Mouse (Mus musculus) neural tube, embryonic 14.5 days (tissue): Measurements from ENCODE around the gene Gstm5. TPM values are rescaled to one million over a fixed set of nuclear protein-coding genes. Genes with fewer than 3 reads are reported as not detected.

Experiments
- ATAC-seq: fragments of 200-750 bp; cut with Nextera tagmentation; 2 replicates; pipeline ENCODE4 v1.8.0; 2017; ENCODE audit warnings: low read depth, mild to moderate bottlenecking, moderate TSS enrichment, moderate library complexity
- H3K27ac ChIP-seq: fragments of 300-500 bp; sonication (generic); 2 replicates; pipeline ENCODE4 v1.5.1; 2014; ENCODE audit warnings: low read depth, mild to moderate bottlenecking, control low read depth, low read length, moderate library complexity, mixed read lengths
- H3K27me3 ChIP-seq: fragments of 300-500 bp; sonication (generic); 2 replicates; pipeline ENCODE4 v1.6.1; 2014; ENCODE audit warnings: low read length; ENCODE audit not compliant: control insufficient read depth, insufficient read depth
- H3K36me3 ChIP-seq: fragments of 300-500 bp; sonication (generic); 2 replicates; pipeline ENCODE4 v1.6.1; 2014; ENCODE audit warnings: low read length, mixed read lengths; ENCODE audit not compliant: control insufficient read depth, insufficient read depth
- H3K4me1 ChIP-seq: fragments of 300-500 bp; sonication (generic); 2 replicates; pipeline ENCODE4 v1.6.1; 2014; ENCODE audit warnings: low read length; ENCODE audit not compliant: control insufficient read depth, insufficient read depth
- H3K4me2 ChIP-seq: fragments of 300-500 bp; sonication (generic); 2 replicates; pipeline ENCODE4 v1.6.1; 2014; ENCODE audit warnings: mild to moderate bottlenecking, low read depth, low read length, control low read depth
- H3K4me3 ChIP-seq: fragments of 300-500 bp; sonication (generic); 2 replicates; pipeline ENCODE4 v1.5.1; 2014; ENCODE audit warnings: low read depth, low read length, control low read depth, mixed read lengths
- H3K9ac ChIP-seq: fragments of 300-500 bp; sonication (generic); replicated peaks from 2 replicates; pipeline ENCODE4 v1.6.1; 2014; ENCODE audit warnings: low read depth, mild to moderate bottlenecking, control low read depth, low read length, mixed read lengths
- H3K9me3 ChIP-seq: fragments of 300-500 bp; sonication (generic); 2 replicates; pipeline ENCODE4 v1.6.1; 2016; ENCODE audit warnings: low read length; ENCODE audit not compliant: control insufficient read depth
- WGBS: fragments of 180-500 bp; shearing (Covaris S2); extraction: QIAGEN DNeasy Blood & Tissue Kit; methylation state at CpG from one replicate; pipeline ENCODE4 v1.1.7; 2014; 5-methylcytosine and 5-hydroxymethylcytosine counted together
- polyA plus RNA-seq: library from polyadenylated mRNA; unstranded; fragments of >200 nt; fragmentation: Nextera tagmentation; extraction: Ambion mirVana; gene quantifications from 2 replicates; pipeline ENCODE4 v1.2.1, GENCODE M21; 2014

Gene Gstm5
- 261 and 263 TPM in 2 replicates for polyA plus RNA-seq

- peak within 1 kb of the TSS; percentile 89 for H3K4me2 ChIP-seq
- H3K4me1 ChIP-seq: peaks cover 5% of the 10 kb centered on the region; the same call in 1 of the 2 replicates
- H3K36me3 ChIP-seq: no peaks in the 10 kb centered on the region
- H3K27ac ChIP-seq: peak within 1 kb of the TSS; percentile 74
- ATAC-seq: peak; percentile 96
- peak within 1 kb of the TSS; percentile 82 for H3K9ac ChIP-seq
- 6% methylated on average over 40 of the region's 40 CpGs for WGBS
- peak within 1 kb of the TSS; percentile 74 for H3K4me3 ChIP-seq
- H3K27me3 ChIP-seq: no peaks in the 10 kb centered on the region
- H3K9me3 ChIP-seq: no peaks in the 10 kb centered on the region
Measured at GRCm38 (mm10) chr3:107895720-107896569, at the start of gene Gstm5. Gstm5 (plus strand) TSS chr3:107895821.

- H3K4me2 ChIP-seq: no peak overlapping the region
- no peaks in the 10 kb centered on the region for H3K36me3 ChIP-seq
- H3K4me1 ChIP-seq: peaks cover 25% of the 10 kb centered on the region
- ATAC-seq: no peak
- H3K27ac ChIP-seq: no peak overlapping the region
- H3K9me3 ChIP-seq: no peaks in the 10 kb centered on the region
- no peaks in the 10 kb centered on the region for H3K27me3 ChIP-seq
- H3K9ac ChIP-seq: no peak overlapping the region
- H3K4me3 ChIP-seq: no peak overlapping the region
- WGBS: 93% methylated on average over 1 of the region's 1 CpGs
Measured at GRCm38 (mm10) chr3:107846175-107846574, 49.4 kb upstream of the Gstm5 start.

- no peaks in the 10 kb centered on the region for H3K27me3 ChIP-seq
- no peak for ATAC-seq
- no peaks in the 10 kb centered on the region for H3K36me3 ChIP-seq
- peaks cover 25% of the 10 kb centered on the region for H3K4me1 ChIP-seq
- H3K4me2 ChIP-seq: no peak overlapping the region
- 91% methylated on average over 3 of the region's 3 CpGs for WGBS
- H3K27ac ChIP-seq: no peak overlapping the region
- no peak overlapping the region for H3K9ac ChIP-seq
- no peaks in the 10 kb centered on the region for H3K9me3 ChIP-seq
- no peak overlapping the region for H3K4me3 ChIP-seq
Measured at GRCm38 (mm10) chr3:107846835-107847234, 48.8 kb upstream of the Gstm5 start.

GRCm38 (mm10) chr3:107848126-107848525 is 47.5 kb upstream of the Gstm5 start:
- Histone ChIP-seq H3K27ac (no peak overlapping the region), H3K4me3 (no peak overlapping the region), H3K4me2 (no peak overlapping the region), H3K9ac (no peak overlapping the region), H3K27me3 (no peaks in the 10 kb centered on the region), H3K36me3 (no peaks in the 10 kb centered on the region), H3K9me3 (no peaks in the 10 kb centered on the region), H3K4me1 (peaks cover 25% of the 10 kb centered on the region)
- 41% methylated on average over 4 of the region's 4 CpGs for WGBS
- no peak for ATAC-seq

- no peak overlapping the region for H3K4me3 ChIP-seq
- peak; percentile 54; the same call in 1 of the 2 replicates for ATAC-seq
- peaks cover 25% of the 10 kb centered on the region for H3K4me1 ChIP-seq
- no peak overlapping the region for H3K27ac ChIP-seq
- 39% methylated on average over 6 of the region's 6 CpGs for WGBS
- no peaks in the 10 kb centered on the region for H3K9me3 ChIP-seq
- H3K9ac ChIP-seq: no peak overlapping the region
- no peak overlapping the region for H3K4me2 ChIP-seq
- no peaks in the 10 kb centered on the region for H3K36me3 ChIP-seq
- H3K27me3 ChIP-seq: no peaks in the 10 kb centered on the region
Measured at GRCm38 (mm10) chr3:107849000-107849692, 46.5 kb upstream of the Gstm5 start.

- Histone ChIP-seq H3K4me3 (no peak overlapping the region), H3K27ac (no peak overlapping the region), H3K36me3 (no peaks in the 10 kb centered on the region), H3K27me3 (no peaks in the 10 kb centered on the region), H3K4me1 (peaks cover 25% of the 10 kb centered on the region), H3K9me3 (no peaks in the 10 kb centered on the region), H3K9ac (no peak overlapping the region), H3K4me2 (no peak overlapping the region)
- 65% methylated on average over 2 of the region's 2 CpGs for WGBS
- no peak for ATAC-seq
Measured at GRCm38 (mm10) chr3:107849693-107850031, 46.0 kb upstream of the Gstm5 start.

GRCm38 (mm10) chr3:107850418-107851031 is 45.1 kb upstream of the Gstm5 start:
- Histone ChIP-seq H3K9me3 (no peaks in the 10 kb centered on the region), H3K4me2 (peak overlapping the region; percentile 25; the same call in 1 of the 2 replicates), H3K27ac (no peak overlapping the region), H3K4me3 (no peak overlapping the region), H3K36me3 (no peaks in the 10 kb centered on the region), H3K9ac (peak overlapping the region; percentile 25; the same call in 1 of the 2 replicates), H3K27me3 (no peaks in the 10 kb centered on the region), H3K4me1 (peaks cover 25% of the 10 kb centered on the region)
- WGBS: 10% methylated on average over 12 of the region's 12 CpGs
- peak; percentile 62 for ATAC-seq

- no peak overlapping the region for H3K4me3 ChIP-seq
- H3K36me3 ChIP-seq: no peaks in the 10 kb centered on the region
- H3K9ac ChIP-seq: no peak overlapping the region
- 64% methylated on average over 7 of the region's 7 CpGs for WGBS
- H3K27ac ChIP-seq: no peak overlapping the region
- no peaks in the 10 kb centered on the region for H3K9me3 ChIP-seq
- peaks cover 25% of the 10 kb centered on the region for H3K4me1 ChIP-seq
- no peaks in the 10 kb centered on the region for H3K27me3 ChIP-seq
- ATAC-seq: no peak
- no peak overlapping the region for H3K4me2 ChIP-seq
Measured at GRCm38 (mm10) chr3:107852786-107853185, 42.8 kb upstream of the Gstm5 start.
